Mouse (Mus musculus) heart, embryonic 11.5 days (tissue): ENCODE data around the gene Vdac2. TPM values are rescaled to one million over a fixed set of nuclear protein-coding genes. Genes with fewer than 3 reads are reported as not detected.

Source experiments
- ATAC-seq: fragments of 200-750 bp; cut with Nextera tagmentation; replicated peaks from 2 replicates; pipeline ENCODE4 v1.8.0; 2017; ENCODE audit warnings: moderate library complexity; ENCODE audit not compliant: insufficient number of reproducible peaks, low FRiP score, low TSS enrichment
- H3K27ac ChIP-seq: fragments of 300-500 bp; sonication (generic); 2 replicates; pipeline ENCODE4 v1.5.1; 2014; ENCODE audit warnings: mild to moderate bottlenecking, low read depth, low read length
- H3K27me3 ChIP-seq: fragments of 300-500 bp; sonication (generic); 2 replicates; pipeline ENCODE4 v1.6.1; 2014; ENCODE audit warnings: mild to moderate bottlenecking, low read length, mixed read lengths; ENCODE audit not compliant: control insufficient read depth, insufficient read depth
- H3K36me3 ChIP-seq: fragments of 300-500 bp; sonication (generic); 2 replicates; pipeline ENCODE4 v1.6.1; 2014; ENCODE audit warnings: mild to moderate bottlenecking, low read length, moderate library complexity, mixed read lengths; ENCODE audit not compliant: control insufficient read depth, insufficient read depth
- H3K4me1 ChIP-seq: fragments of 300-500 bp; sonication (generic); 2 replicates; pipeline ENCODE4 v1.6.1; 2014; ENCODE audit warnings: low read length; ENCODE audit not compliant: control insufficient read depth, insufficient read depth
- H3K4me2 ChIP-seq: fragments of 300-500 bp; sonication (generic); 2 replicates; pipeline ENCODE4 v1.6.1; 2014; ENCODE audit warnings: mild to moderate bottlenecking, moderate library complexity
- H3K4me3 ChIP-seq: fragments of 300-500 bp; sonication (generic); 2 replicates; pipeline ENCODE4 v1.5.1; 2014; ENCODE audit warnings: low read depth, low read length
- H3K9ac ChIP-seq: fragments of 300-500 bp; sonication (generic); 2 replicates; pipeline ENCODE4 v1.6.1; 2014; ENCODE audit warnings: mild to moderate bottlenecking, low read depth, low read length, moderate library complexity
- H3K9me3 ChIP-seq: fragments of 300-500 bp; sonication (generic); replicated peaks from 2 replicates; pipeline ENCODE4 v1.6.1; 2016; ENCODE audit warnings: low read length; ENCODE audit not compliant: control insufficient read depth
- WGBS: fragments of 180-500 bp; shearing (Covaris S2); extraction: QIAGEN DNeasy Blood & Tissue Kit; methylation state at CpG from one replicate; pipeline ENCODE4 v1.1.7; 2014; ENCODE audit not compliant: insufficient replicate concordance; 5-methylcytosine and 5-hydroxymethylcytosine counted together
- polyA plus RNA-seq: library from polyadenylated mRNA; unstranded; fragments of >200 nt; fragmentation: Nextera tagmentation; extraction: Ambion mirVana; gene quantifications from 2 replicates; pipeline ENCODE4 v1.2.1, GENCODE M21; 2014

The Vdac2 gene
- polyA plus RNA-seq, 1 experiment from 2014 or later = 434 TPM

DNA sequence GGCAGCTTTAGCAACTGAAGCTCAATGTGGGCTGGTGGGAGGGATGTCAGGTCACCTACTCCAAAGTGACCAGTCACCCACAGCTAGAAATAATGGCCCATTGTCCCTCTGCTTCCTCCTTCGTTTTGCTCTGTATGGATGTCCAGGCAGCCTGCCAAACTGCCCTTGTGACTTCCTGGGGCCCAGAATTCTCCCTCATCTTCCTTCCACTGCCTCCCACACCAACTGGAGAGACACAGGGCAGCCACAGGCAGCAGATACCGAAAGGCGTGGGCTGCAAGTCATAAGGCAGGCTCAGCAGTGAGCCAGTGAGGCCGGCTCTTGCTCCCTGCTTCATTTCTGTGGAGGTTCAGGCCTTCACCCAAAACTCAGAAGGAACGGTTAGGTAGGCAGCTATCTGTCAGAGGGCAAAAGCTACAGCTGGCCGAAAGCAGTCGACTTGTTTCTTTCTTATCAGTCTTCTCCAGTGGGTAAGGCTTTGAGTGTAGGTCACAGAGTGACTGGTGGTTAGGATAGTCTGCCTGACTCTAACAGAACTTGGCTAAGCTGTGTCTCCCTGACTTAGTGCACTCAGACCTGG is 2.2 kb upstream of the Vdac2 start:
- Histone ChIP-seq H3K4me1 (peaks cover 36% of the 10 kb centered on the region; the same call in 1 of the 2 replicates), H3K27me3 (no peaks in the 10 kb centered on the region), H3K4me3 (no peak overlapping the region), H3K9me3 (no peaks in the 10 kb centered on the region), H3K36me3 (no peaks in the 10 kb centered on the region), H3K27ac (peak overlapping the region; percentile 87), H3K9ac (no peak overlapping the region), H3K4me2 (no peak overlapping the region)
- peak; percentile 44; the same call in 1 of the 2 replicates for ATAC-seq
- WGBS = 16% methylated on average over 7 of the region's 7 CpGs

DNA sequence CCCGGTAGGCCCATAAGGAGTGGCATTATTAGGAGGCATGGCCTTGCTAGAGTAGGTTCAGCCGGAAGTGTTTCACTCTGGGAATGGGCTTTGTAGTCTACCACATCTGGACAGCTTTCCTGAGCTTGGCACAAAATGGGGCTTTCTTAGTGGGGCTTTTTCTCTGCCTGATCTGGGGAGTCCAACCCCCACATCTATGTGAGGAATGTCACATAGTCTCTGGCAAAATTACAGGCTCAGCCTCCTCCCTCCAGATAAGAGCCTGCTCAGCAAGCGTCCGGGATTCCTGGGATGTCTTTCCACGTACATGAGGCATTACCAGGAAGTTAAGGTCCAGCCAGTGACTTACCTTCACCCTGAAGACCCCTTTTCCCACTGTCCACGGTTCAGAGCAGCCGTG is 1.1 kb upstream of the Vdac2 start:
- Histone ChIP-seq H3K4me3 (no peak overlapping the region), H3K9ac (no peak overlapping the region), H3K4me1 (peaks cover 36% of the 10 kb centered on the region; the same call in 1 of the 2 replicates), H3K4me2 (no peak overlapping the region), H3K36me3 (no peaks in the 10 kb centered on the region), H3K9me3 (no peaks in the 10 kb centered on the region), H3K27me3 (no peaks in the 10 kb centered on the region), H3K27ac (peak overlapping the region; percentile 87)
- no peak for ATAC-seq
- WGBS = 35% methylated on average over 7 of the region's 7 CpGs

GRCm38 (mm10) chr14:21825786-21826491 is 901 bp downstream of the Vdac2 start:
- no peak overlapping the region for H3K27ac ChIP-seq
- 85% methylated on average over 9 of the region's 9 CpGs for WGBS
- no peak overlapping the region for H3K9ac ChIP-seq
- H3K36me3 ChIP-seq = no peaks in the 10 kb centered on the region
- H3K9me3 ChIP-seq = no peaks in the 10 kb centered on the region
- ATAC-seq = no peak
- no peak overlapping the region for H3K4me3 ChIP-seq
- no peaks in the 10 kb centered on the region for H3K27me3 ChIP-seq
- H3K4me2 ChIP-seq = no peak overlapping the region
- peaks cover 43% of the 10 kb centered on the region for H3K4me1 ChIP-seq

DNA sequence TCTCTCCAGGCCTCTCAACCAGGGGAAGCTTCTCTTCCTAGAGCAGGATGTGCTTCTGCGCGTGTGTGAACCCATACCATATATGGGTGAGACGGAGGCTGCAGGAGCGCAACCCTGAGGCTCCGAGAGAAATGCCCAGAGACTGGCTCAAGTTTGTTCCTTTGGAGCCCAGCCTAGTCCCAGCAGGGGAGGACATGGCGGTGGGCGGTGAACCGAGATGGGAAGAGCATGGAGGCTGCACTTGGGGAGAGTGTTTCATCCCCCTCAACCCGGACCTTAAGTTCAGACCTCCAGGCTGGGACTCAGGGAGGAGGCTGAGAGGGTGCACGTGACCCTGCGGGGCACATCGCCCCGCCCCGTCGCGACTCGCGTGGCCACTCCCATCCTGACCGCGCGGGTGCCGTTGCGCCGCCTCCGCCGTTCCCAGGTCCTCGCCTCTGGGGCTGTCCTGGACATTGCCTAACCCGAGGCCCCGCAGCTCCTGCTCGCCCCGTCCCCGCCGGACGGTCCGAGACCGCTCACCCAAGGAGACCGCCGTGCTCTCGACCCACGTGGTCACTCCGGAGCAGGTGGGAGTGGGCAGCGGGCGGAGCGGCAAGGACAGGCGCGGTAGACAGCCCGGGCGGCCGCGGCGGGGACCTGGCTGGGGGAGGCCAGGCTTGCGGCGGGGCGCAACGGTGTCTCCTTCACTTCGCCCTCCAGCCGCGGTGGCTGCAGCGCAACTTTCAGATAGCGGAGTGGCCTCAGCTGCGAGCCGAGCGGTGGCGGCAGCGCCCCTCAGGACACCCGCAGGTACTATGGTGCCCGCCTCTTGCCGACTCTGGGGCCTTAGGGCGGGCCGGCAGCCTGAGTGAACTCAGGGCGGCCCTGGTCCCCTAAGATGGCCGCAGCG is 6.1 kb downstream of the Vdac2 start:
- Histone ChIP-seq H3K9ac (peak overlapping the region; percentile 94), H3K27ac (peak overlapping the region; percentile 98), H3K36me3 (peaks cover 8% of the 10 kb centered on the region; the same call in 1 of the 2 replicates), H3K27me3 (no peaks in the 10 kb centered on the region), H3K4me1 (peaks cover 32% of the 10 kb centered on the region), H3K4me3 (peak overlapping the region; percentile 98), H3K9me3 (no peaks in the 10 kb centered on the region), H3K4me2 (peak overlapping the region; percentile 87)
- ATAC-seq = peak; percentile 99
- under 1% methylated on average over 67 of the region's 73 CpGs for WGBS

GRCm38 (mm10) chr14:21831830-21832403 is 6.9 kb downstream of the Vdac2 start:
- Histone ChIP-seq H3K36me3 (peaks cover 11% of the 10 kb centered on the region), H3K9me3 (no peaks in the 10 kb centered on the region), H3K4me3 (peak overlapping the region; percentile 98), H3K4me1 (peaks cover 28% of the 10 kb centered on the region), H3K27ac (peak overlapping the region; percentile 98), H3K9ac (peak overlapping the region; percentile 94), H3K4me2 (peak overlapping the region; percentile 87), H3K27me3 (no peaks in the 10 kb centered on the region)
- ATAC-seq = no peak
- under 1% methylated on average over 28 of the region's 28 CpGs for WGBS

- WGBS = 55% methylated on average over 8 of the region's 8 CpGs
- Histone ChIP-seq H3K9ac (no peak overlapping the region), H3K27ac (no peak overlapping the region), H3K27me3 (no peaks in the 10 kb centered on the region), H3K4me3 (no peak overlapping the region), H3K4me1 (peaks cover 25% of the 10 kb centered on the region), H3K36me3 (peaks cover 62% of the 10 kb centered on the region), H3K4me2 (no peak overlapping the region), H3K9me3 (no peaks in the 10 kb centered on the region)
- ATAC-seq = no peak
Observed at GRCm38 (mm10) chr14:21838336-21839017, 13.4 kb downstream of the Vdac2 start.

DNA sequence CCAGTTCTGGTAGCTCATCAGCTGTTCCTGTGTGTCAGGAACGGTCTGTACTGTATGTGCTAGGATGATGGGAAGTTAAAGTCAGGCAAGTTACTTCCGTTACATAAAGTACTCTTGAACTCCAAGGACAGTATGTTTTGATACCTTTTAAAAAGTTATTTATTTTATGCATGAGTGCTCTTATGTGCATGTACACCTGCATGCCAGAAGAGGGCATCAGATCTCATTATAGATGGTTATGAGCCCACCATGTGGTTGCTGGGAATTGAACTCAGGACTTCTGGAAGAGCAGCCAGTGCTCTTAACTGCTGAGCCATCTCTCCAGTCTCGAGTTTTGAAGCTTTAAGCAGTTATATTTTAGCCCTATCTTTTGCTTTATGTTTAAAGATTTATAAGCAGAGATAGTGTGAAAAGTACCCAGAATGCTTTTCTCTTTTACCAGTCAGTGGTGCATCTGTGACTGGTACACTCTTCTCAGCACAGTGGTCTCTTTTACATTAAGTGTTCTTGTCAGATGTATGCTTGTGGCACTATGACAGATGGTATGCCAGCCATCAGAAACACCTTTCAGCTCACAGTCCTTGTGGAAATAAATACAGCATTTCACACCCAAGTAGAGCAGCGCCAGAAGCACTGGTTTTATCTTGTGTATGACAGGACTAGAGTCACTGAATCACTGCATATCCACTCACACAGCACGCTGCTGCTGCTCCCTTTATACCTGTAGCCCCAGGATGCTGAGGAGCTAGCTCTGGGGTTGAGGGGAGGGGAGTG is 17.0 kb downstream of the Vdac2 start:
- 0 out of 2 replicates have a peak, but pooled peaks have one; percentile 24 for ATAC-seq
- Histone ChIP-seq H3K9me3 (no peaks in the 10 kb centered on the region), H3K36me3 (peaks cover 77% of the 10 kb centered on the region), H3K27ac (peak overlapping the region; percentile 41; the same call in 1 of the 2 replicates), H3K4me1 (peaks cover 24% of the 10 kb centered on the region), H3K4me3 (no peak overlapping the region), H3K4me2 (no peak overlapping the region), H3K9ac (no peak overlapping the region), H3K27me3 (no peaks in the 10 kb centered on the region)
- 70% methylated on average over 5 of the region's 5 CpGs for WGBS
